Mouse (Mus musculus): ENCODE results near the gene Lasp1. TPM values are rescaled to one million over a fixed set of nuclear protein-coding genes. Genes with fewer than 3 reads are reported as not detected.

Lasp1 gene
- polyA plus RNA-seq, 1 experiment from 2014 or later: 202 TPM

DNA sequence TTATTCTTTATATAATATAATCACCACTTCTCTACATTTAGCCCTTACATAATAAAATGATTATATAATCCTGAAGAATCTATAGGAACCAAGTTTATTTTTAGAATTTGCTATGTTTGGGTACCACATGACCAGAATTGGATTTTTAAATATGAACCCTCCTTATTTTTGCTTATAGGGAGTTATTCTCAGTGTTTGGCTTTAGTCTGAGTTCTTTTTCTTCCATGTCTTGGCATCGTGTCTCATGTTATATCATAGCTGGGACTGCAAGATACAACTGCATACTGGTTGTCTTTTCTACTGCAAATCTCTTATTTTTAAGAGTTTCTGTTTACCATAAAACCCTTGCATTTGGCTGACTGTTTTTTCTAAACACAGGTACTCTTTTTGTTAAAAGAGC is 75.6 kb downstream of the Lasp1 start:
- H3K9ac ChIP-seq (ENCODE audit: low read depth, low read length): no peak overlapping the region
- H3K4me2 ChIP-seq (ENCODE audit: low read length): no peak overlapping the region
- H3K36me3 ChIP-seq (ENCODE audit: control insufficient read depth, insufficient read depth, low read length): no peaks in the 10 kb centered on the region
- H3K4me3 ChIP-seq (ENCODE audit: low read depth, low read length): no peak overlapping the region
- no peaks in the 10 kb centered on the region for H3K4me1 ChIP-seq (ENCODE audit: control insufficient read depth, insufficient read depth, low read length)
- H3K9me3 ChIP-seq (replicated peaks; ENCODE audit: control insufficient read depth, low read length, poor library complexity, severe bottlenecking): no peaks in the 10 kb centered on the region
- no peaks in the 10 kb centered on the region for H3K27me3 ChIP-seq (ENCODE audit: control insufficient read depth, insufficient read depth, low read depth, low read length)
- WGBS: 95% methylated on average over 1 of the region's 1 CpGs
- no peak for ATAC-seq
- no peak overlapping the region for H3K27ac ChIP-seq (ENCODE audit: low read length)

DNA sequence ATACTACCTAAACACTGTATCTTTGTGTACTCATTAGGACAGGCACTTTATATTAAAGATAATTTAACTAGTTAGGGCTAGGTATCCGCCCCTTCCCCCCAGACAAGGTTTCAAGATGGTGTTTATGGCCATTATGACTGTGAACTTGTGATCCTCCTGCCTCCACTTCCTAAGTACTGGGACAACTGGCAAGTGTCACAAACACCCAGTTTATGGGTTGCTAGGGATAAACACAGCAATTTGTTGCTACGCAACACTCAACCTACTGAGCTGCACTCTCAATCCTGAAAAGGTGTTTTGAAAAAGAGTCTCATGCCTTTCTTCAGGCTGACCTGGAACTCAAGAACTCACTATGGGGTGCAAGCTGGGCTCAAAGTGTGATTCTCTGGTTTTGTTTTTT is 78.5 kb downstream of the Lasp1 start:
- Histone ChIP-seq H3K9me3 (replicated peaks; ENCODE audit: control insufficient read depth, low read length, poor library complexity, severe bottlenecking) (no peaks in the 10 kb centered on the region), H3K27me3 (ENCODE audit: control insufficient read depth, insufficient read depth, low read depth, low read length) (no peaks in the 10 kb centered on the region), H3K9ac (ENCODE audit: low read depth, low read length) (no peak overlapping the region), H3K4me2 (ENCODE audit: low read length) (no peak overlapping the region), H3K4me3 (ENCODE audit: low read depth, low read length) (no peak overlapping the region), H3K4me1 (ENCODE audit: control insufficient read depth, insufficient read depth, low read length) (no peaks in the 10 kb centered on the region), H3K36me3 (ENCODE audit: control insufficient read depth, insufficient read depth, low read length) (no peaks in the 10 kb centered on the region), H3K27ac (ENCODE audit: low read length) (no peak overlapping the region)
- 87% methylated on average over 2 of the region's 2 CpGs for WGBS
- no peak for ATAC-seq

DNA sequence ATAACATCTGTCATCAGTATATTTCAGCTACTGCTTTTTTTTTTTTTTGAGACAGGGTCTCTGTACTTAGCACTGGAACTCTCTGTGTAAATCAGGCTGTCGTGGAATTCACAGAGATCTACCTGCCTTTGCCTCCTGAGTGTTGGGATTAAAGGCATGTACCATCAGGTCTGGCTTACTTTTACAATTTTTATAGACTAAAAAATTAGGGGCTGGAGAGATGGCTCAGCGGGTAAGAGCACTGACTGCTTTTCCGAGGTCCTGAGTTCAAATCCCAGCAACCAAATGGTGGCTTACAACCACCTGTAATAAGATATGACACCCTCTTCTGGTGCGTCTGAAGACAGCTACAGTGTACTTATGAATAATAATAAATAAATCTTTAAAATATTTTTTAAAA is 81.6 kb downstream of the Lasp1 start:
- no peak overlapping the region for H3K9ac ChIP-seq (ENCODE audit: low read depth, low read length)
- no peak overlapping the region for H3K4me3 ChIP-seq (ENCODE audit: low read depth, low read length)
- WGBS: 94% methylated on average over 4 of the region's 4 CpGs
- no peak overlapping the region for H3K27ac ChIP-seq (ENCODE audit: low read length)
- no peak for ATAC-seq
- H3K9me3 ChIP-seq (replicated peaks; ENCODE audit: control insufficient read depth, low read length, poor library complexity, severe bottlenecking): no peaks in the 10 kb centered on the region
- no peak overlapping the region for H3K4me2 ChIP-seq (ENCODE audit: low read length)
- H3K36me3 ChIP-seq (ENCODE audit: control insufficient read depth, insufficient read depth, low read length): no peaks in the 10 kb centered on the region
- no peaks in the 10 kb centered on the region for H3K27me3 ChIP-seq (ENCODE audit: control insufficient read depth, insufficient read depth, low read depth, low read length)
- peaks cover 4% of the 10 kb centered on the region; the same call in 1 of the 2 replicates for H3K4me1 ChIP-seq (ENCODE audit: control insufficient read depth, insufficient read depth, low read length)

DNA sequence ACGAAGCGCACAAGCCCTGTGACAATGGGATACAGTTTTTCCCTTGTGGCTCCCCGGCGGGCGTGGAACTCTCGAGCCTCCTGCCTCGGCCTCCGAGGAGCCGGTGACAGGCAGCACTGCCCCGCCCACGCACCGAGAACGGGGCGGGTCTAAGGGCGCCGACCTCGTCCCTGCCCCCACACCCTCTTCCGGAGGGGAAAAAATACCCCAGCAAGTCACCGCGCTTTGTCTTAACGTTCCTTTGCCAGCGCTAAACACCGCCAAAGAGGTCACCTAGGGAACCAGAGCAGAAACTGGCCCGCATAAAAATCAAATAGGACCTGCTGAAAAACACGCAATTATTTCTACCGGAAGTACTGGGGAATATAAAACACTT is 84.7 kb downstream of the Lasp1 start:
- Histone ChIP-seq H3K4me3 (ENCODE audit: low read depth, low read length) (peak overlapping the region; percentile 69), H3K9me3 (replicated peaks; ENCODE audit: control insufficient read depth, low read length, poor library complexity, severe bottlenecking) (no peaks in the 10 kb centered on the region), H3K27ac (ENCODE audit: low read length) (peak overlapping the region; percentile 94), H3K9ac (ENCODE audit: low read depth, low read length) (peak overlapping the region; percentile 65), H3K4me2 (ENCODE audit: low read length) (peak overlapping the region; percentile 72), H3K27me3 (ENCODE audit: control insufficient read depth, insufficient read depth, low read depth, low read length) (no peaks in the 10 kb centered on the region), H3K4me1 (ENCODE audit: control insufficient read depth, insufficient read depth, low read length) (peaks cover 4% of the 10 kb centered on the region; the same call in 1 of the 2 replicates), H3K36me3 (ENCODE audit: control insufficient read depth, insufficient read depth, low read length) (no peaks in the 10 kb centered on the region)
- peak; percentile 63 for ATAC-seq
- WGBS: 4% methylated on average over 26 of the region's 26 CpGs

DNA sequence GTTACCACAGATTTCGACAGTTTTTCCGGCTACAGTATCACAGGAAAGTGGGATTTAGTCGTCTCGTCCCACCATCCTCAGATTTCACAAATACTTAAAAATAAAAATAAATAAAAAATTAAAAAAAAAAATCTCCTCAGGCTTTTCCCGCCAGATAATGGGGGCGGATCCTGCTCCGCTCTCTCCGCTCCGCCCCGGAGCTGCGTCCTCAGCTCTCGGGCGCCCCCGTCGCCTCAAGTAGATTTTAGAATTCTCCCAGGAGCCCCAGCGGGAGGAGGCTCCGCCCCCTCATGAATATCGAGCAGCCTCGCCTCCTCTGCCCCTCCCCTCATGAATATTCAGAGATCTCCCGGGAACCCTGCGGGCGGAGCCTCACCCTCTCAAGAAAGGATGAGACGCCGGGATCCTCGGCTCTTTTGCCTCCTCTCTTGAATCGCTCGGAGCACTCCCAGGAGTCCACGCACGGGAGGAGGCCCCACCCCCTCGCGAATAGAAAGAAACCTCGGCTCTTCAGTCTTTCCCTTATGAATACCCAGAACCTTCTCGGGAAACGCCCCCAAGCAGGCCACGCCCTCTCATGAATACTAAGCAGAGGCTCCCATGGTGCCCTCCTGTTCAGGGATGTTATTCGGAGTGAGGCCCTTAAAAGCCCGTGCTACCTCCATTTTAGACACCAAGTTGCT is 85.3 kb downstream of the Lasp1 start, which contains the start of gene Fbxo47:
TSS of gene Fbxo47 (minus strand) at position 237 of the 683 bp plus-strand sequence.
- Histone ChIP-seq H3K4me2 (ENCODE audit: low read length) (peak within 1 kb of the TSS; percentile 72), H3K27ac (ENCODE audit: low read length) (peak within 1 kb of the TSS; percentile 94), H3K9ac (ENCODE audit: low read depth, low read length) (peak within 1 kb of the TSS; percentile 65), H3K4me3 (ENCODE audit: low read depth, low read length) (peak within 1 kb of the TSS; percentile 69), H3K4me1 (ENCODE audit: control insufficient read depth, insufficient read depth, low read length) (peaks cover 4% of the 10 kb centered on the region; the same call in 1 of the 2 replicates), H3K27me3 (ENCODE audit: control insufficient read depth, insufficient read depth, low read depth, low read length) (no peaks in the 10 kb centered on the region), H3K36me3 (ENCODE audit: control insufficient read depth, insufficient read depth, low read length) (no peaks in the 10 kb centered on the region), H3K9me3 (replicated peaks; ENCODE audit: control insufficient read depth, low read length, poor library complexity, severe bottlenecking) (no peaks in the 10 kb centered on the region)
- peak; percentile 95 for ATAC-seq
- WGBS: under 1% methylated on average over 37 of the region's 37 CpGs

DNA sequence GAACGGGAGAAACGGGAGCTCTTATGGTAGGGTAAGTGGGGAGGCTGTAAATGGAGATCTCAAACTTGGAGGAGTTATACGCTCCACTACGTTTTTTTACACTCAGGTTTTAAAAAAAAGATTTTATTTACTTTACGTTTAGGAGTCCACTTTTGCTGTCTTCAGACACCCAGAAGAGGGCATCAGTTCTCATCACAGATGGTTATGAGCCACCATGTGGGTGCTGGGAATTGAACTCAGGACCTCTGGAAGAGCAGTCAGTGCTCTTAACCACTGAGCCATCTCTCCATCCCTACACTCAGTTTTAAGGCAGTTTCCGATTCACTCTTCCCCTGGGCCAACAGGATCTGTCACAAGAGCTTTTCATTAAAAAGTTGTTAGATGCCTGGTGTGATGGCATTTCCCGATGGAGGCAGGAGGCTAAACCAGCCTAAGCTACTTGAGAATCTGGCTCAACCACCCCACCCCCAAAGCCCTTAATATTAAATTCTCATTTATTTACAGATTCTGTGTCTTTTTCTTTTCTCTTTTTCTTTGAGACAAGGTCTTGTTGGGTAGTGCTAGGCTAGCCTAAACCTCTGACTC is 85.9 kb downstream of the Lasp1 start:
- WGBS: 26% methylated on average over 7 of the region's 7 CpGs
- no peaks in the 10 kb centered on the region for H3K27me3 ChIP-seq (ENCODE audit: control insufficient read depth, insufficient read depth, low read depth, low read length)
- peak overlapping the region; percentile 69 for H3K4me3 ChIP-seq (ENCODE audit: low read depth, low read length)
- peak overlapping the region; percentile 72 for H3K4me2 ChIP-seq (ENCODE audit: low read length)
- peaks cover 4% of the 10 kb centered on the region; the same call in 1 of the 2 replicates for H3K4me1 ChIP-seq (ENCODE audit: control insufficient read depth, insufficient read depth, low read length)
- ATAC-seq: 0 out of 2 replicates have a peak, but pooled peaks have one; percentile 8
- H3K36me3 ChIP-seq (ENCODE audit: control insufficient read depth, insufficient read depth, low read length): no peaks in the 10 kb centered on the region
- H3K9ac ChIP-seq (ENCODE audit: low read depth, low read length): peak overlapping the region; percentile 60; the same call in 1 of the 2 replicates
- no peaks in the 10 kb centered on the region for H3K9me3 ChIP-seq (replicated peaks; ENCODE audit: control insufficient read depth, low read length, poor library complexity, severe bottlenecking)
- H3K27ac ChIP-seq (ENCODE audit: low read length): peak overlapping the region; percentile 94

DNA sequence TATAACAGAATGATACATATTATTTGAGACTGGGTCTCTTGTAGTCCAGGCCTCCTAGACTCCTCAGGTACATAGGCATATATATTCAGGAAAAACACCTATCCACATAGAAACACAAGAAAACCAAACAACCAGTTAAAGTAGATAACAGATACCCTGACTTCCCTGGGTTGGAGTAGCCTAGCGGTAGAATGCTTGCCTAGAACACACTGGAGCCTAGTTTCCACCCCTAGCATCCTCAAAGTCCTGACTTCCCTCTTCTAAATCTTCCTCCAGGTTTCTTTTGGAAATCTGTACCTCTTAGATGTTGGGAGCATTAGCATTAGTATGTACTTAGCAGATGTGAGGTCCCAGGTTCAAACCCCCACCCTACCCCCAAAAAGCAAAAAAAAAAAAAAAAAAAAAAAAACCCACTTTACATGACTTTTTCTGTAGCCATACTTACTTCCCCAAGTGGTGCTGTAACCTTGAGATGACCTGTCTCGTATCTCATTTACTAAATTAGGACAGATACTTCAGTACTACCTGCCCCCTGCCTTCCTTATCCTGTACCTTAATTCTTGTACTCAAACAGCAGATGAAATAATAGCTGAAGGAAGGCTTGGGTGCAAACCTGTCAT is 86.6 kb downstream of the Lasp1 start:
- Histone ChIP-seq H3K4me1 (ENCODE audit: control insufficient read depth, insufficient read depth, low read length) (peaks cover 4% of the 10 kb centered on the region; the same call in 1 of the 2 replicates), H3K27ac (ENCODE audit: low read length) (no peak overlapping the region), H3K36me3 (ENCODE audit: control insufficient read depth, insufficient read depth, low read length) (no peaks in the 10 kb centered on the region), H3K4me3 (ENCODE audit: low read depth, low read length) (no peak overlapping the region), H3K27me3 (ENCODE audit: control insufficient read depth, insufficient read depth, low read depth, low read length) (no peaks in the 10 kb centered on the region), H3K9ac (ENCODE audit: low read depth, low read length) (no peak overlapping the region), H3K4me2 (ENCODE audit: low read length) (no peak overlapping the region), H3K9me3 (replicated peaks; ENCODE audit: control insufficient read depth, low read length, poor library complexity, severe bottlenecking) (no peaks in the 10 kb centered on the region)
- 99% methylated on average over 2 of the region's 2 CpGs for WGBS
- no peak for ATAC-seq

Data from midbrain, embryonic 16.5 days (tissue).